Mouse (Mus musculus): Measurements from ENCODE around the gene Tmco3. TPM values are rescaled to one million over a fixed set of nuclear protein-coding genes. Genes with fewer than 3 reads are reported as not detected.

Tmco3 gene
- polyA plus RNA-seq (2014; fragmentation: Illumina TruSeq; extraction: RNeasy Lipid Tissue Mini Kit (QIAGEN cat#74804); ENCODE audit: low read depth, low replicate concordance): 17.6 TPM

GRCm38 (mm10) chr8:13287692-13288623 lies at the start of gene Tmco3, which contains the start of gene Dcun1d2:
Gene Tmco3 (plus strand): TSS chr8:13288190.
Gene Dcun1d2 (minus strand): TSS chr8:13288131.

GRCm38 (mm10) chr8:13254019-13254418 lies 34.0 kb upstream of the Tmco3 start, which contains the start of gene Adprhl1:
Gene Adprhl1 (minus strand): TSS chr8:13254162.

GRCm38 (mm10) chr8:13338255-13338860 lies 50.4 kb downstream of the Tmco3 start, which contains the start of gene Tfdp1:
Gene Tfdp1 (plus strand): TSS chr8:13338751.

Other genes starting within 250 kb of the Tmco3 start
- gene Proz, start 227.3 kb upstream of the Tmco3 start, polyA plus RNA-seq (2014; fragmentation: Illumina TruSeq; extraction: RNeasy Lipid Tissue Mini Kit (QIAGEN cat#74804); ENCODE audit: low read depth, low replicate concordance): 0.97 TPM
- 18.5 TPM for gene Pcid2, start 182.7 kb upstream of the Tmco3 start, polyA plus RNA-seq (2014; fragmentation: Illumina TruSeq; extraction: RNeasy Lipid Tissue Mini Kit (QIAGEN cat#74804); ENCODE audit: low read depth, low replicate concordance)
- gene Cul4a, start 182.6 kb upstream of the Tmco3 start, polyA plus RNA-seq (2014; fragmentation: Illumina TruSeq; extraction: RNeasy Lipid Tissue Mini Kit (QIAGEN cat#74804); ENCODE audit: low read depth, low replicate concordance): 53.9 TPM
- 773 TPM for gene Lamp1, start 129.0 kb upstream of the Tmco3 start, polyA plus RNA-seq (2014; fragmentation: Illumina TruSeq; extraction: RNeasy Lipid Tissue Mini Kit (QIAGEN cat#74804); ENCODE audit: low read depth, low replicate concordance)
- 14.5 TPM for gene Grtp1, start 87.6 kb upstream of the Tmco3 start, polyA plus RNA-seq (2014; fragmentation: Illumina TruSeq; extraction: RNeasy Lipid Tissue Mini Kit (QIAGEN cat#74804); ENCODE audit: low read depth, low replicate concordance)
- gene Adprhl1, start 34.0 kb upstream of the Tmco3 start, polyA plus RNA-seq (2014; fragmentation: Illumina TruSeq; extraction: RNeasy Lipid Tissue Mini Kit (QIAGEN cat#74804); ENCODE audit: low read depth, low replicate concordance): not detected
- gene Dcun1d2, start 59 bp upstream of the Tmco3 start, polyA plus RNA-seq (2014; fragmentation: Illumina TruSeq; extraction: RNeasy Lipid Tissue Mini Kit (QIAGEN cat#74804); ENCODE audit: low read depth, low replicate concordance): 14.8 TPM
- 38.7 TPM for gene Tfdp1, start 50.6 kb downstream of the Tmco3 start, polyA plus RNA-seq (2014; fragmentation: Illumina TruSeq; extraction: RNeasy Lipid Tissue Mini Kit (QIAGEN cat#74804); ENCODE audit: low read depth, low replicate concordance)
- not detected for gene Atp4b, start 108.6 kb downstream of the Tmco3 start, polyA plus RNA-seq (2014; fragmentation: Illumina TruSeq; extraction: RNeasy Lipid Tissue Mini Kit (QIAGEN cat#74804); ENCODE audit: low read depth, low replicate concordance)
- 0.04 TPM for gene Grk1, start 116.9 kb downstream of the Tmco3 start, polyA plus RNA-seq (2014; fragmentation: Illumina TruSeq; extraction: RNeasy Lipid Tissue Mini Kit (QIAGEN cat#74804); ENCODE audit: low read depth, low replicate concordance)
- gene Tmem255b, start 147.0 kb downstream of the Tmco3 start, polyA plus RNA-seq (2014; fragmentation: Illumina TruSeq; extraction: RNeasy Lipid Tissue Mini Kit (QIAGEN cat#74804); ENCODE audit: low read depth, low replicate concordance): 2.5 TPM
- 165 TPM for gene Gas6, start 206.3 kb downstream of the Tmco3 start, polyA plus RNA-seq (2014; fragmentation: Illumina TruSeq; extraction: RNeasy Lipid Tissue Mini Kit (QIAGEN cat#74804); ENCODE audit: low read depth, low replicate concordance)